Mouse (Mus musculus): ENCODE data around the gene Tln2.

- TF ChIP-seq CTCF (IDR thresholded peaks at IDR 0.05; ENCODE audit: control insufficient read depth, insufficient read depth, insufficient read length) (no peak), MYOD1 (IDR thresholded peaks at IDR 0.05; ENCODE audit: control insufficient read depth, insufficient read length, low read depth) (peak; percentile 93), MAX (IDR thresholded peaks at IDR 0.05) (peak; percentile 98), USF1 (IDR thresholded peaks at IDR 0.05; ENCODE audit: low read depth) (no peak), MYOG (IDR thresholded peaks at IDR 0.05; ENCODE audit: control insufficient read depth, extremely low read depth, insufficient read length) (no peak), CEBPB (IDR thresholded peaks at IDR 0.05; ENCODE audit: low read depth) (no peak)
Measured at GRCm38 (mm10) chr9:67565801-67566258, 6.3 kb upstream of the Tln2 start.

All from C2C12 (cell line).